Mouse (Mus musculus) T-helper 2 cell (primary cell): Measurements from ENCODE around the gene Got1.

ENCODE experiments used
- in situ Hi-C: fragments of 300-600 bp; cut with MboI, MseI; formaldehyde crosslinking; loops from one replicate; pipeline ENCODE4 v1.15.1; 2025; ENCODE audit warnings: high pct_unique_total_duplicates

Gene Got1

GRCm38 (mm10) chr19:43487429-43487828, 37.0 kb downstream of the Got1 start:
- in situ Hi-C loops: loop anchor here (25.0 kb wide), 1 partner anchor 700 kb away; the partner anchor contains the start of gene Hps1

GRCm38 (mm10) chr19:43480512-43480911, 43.9 kb downstream of the Got1 start:
- in situ Hi-C loops: loop anchor here (25.0 kb wide), 1 partner anchor 693 kb away; the partner anchor contains the start of gene Hps1

GRCm38 (mm10) chr19:43479431-43479830, 45.0 kb downstream of the Got1 start:
- in situ Hi-C loops: loop anchor here (25.0 kb wide), 1 partner anchor 692 kb away; the partner anchor contains the start of gene Hps1

- in situ Hi-C loops: loop anchor here (25.0 kb wide), 1 partner anchor 692 kb away; the partner anchor contains the start of gene Hps1
Measured at GRCm38 (mm10) chr19:43478891-43479290, 45.5 kb downstream of the Got1 start.

GRCm38 (mm10) chr19:43477436-43477835, 47.0 kb downstream of the Got1 start:
- in situ Hi-C loops: loop anchor here (25.0 kb wide), 1 partner anchor 690 kb away; the partner anchor contains the start of gene Hps1

- in situ Hi-C loops: loop anchor here (25.0 kb wide), 1 partner anchor 689 kb away; the partner anchor contains the start of gene Hps1
Measured at GRCm38 (mm10) chr19:43476063-43476462, 48.3 kb downstream of the Got1 start.

- in situ Hi-C loops: loop anchor here (25.0 kb wide), 1 partner anchor 688 kb away; the partner anchor contains the start of gene Hps1
Measured at GRCm38 (mm10) chr19:43475642-43476041, 48.8 kb downstream of the Got1 start.

GRCm38 (mm10) chr19:43472781-43473180, 51.6 kb downstream of the Got1 start:
- in situ Hi-C loops: no loop called here

- in situ Hi-C loops: no loop called here
Measured at GRCm38 (mm10) chr19:43472331-43472730, 52.1 kb downstream of the Got1 start.

GRCm38 (mm10) chr19:43469333-43469732, 55.1 kb downstream of the Got1 start:
- in situ Hi-C loops: no loop called here

- in situ Hi-C loops: no loop called here
Measured at GRCm38 (mm10) chr19:43467927-43468685, 56.3 kb downstream of the Got1 start.

GRCm38 (mm10) chr19:43465601-43466255, 58.7 kb downstream of the Got1 start:
- in situ Hi-C loops: no loop called here

GRCm38 (mm10) chr19:43465076-43465475, 59.3 kb downstream of the Got1 start:
- in situ Hi-C loops: no loop called here

- in situ Hi-C loops: no loop called here
Measured at GRCm38 (mm10) chr19:43464294-43464687, 60.1 kb downstream of the Got1 start.

- in situ Hi-C loops: no loop called here
Measured at GRCm38 (mm10) chr19:43463546-43464293, 60.7 kb downstream of the Got1 start.

- in situ Hi-C loops: no loop called here
Measured at GRCm38 (mm10) chr19:43462141-43462540, 62.3 kb downstream of the Got1 start.

GRCm38 (mm10) chr19:43460481-43460880, 63.9 kb downstream of the Got1 start:
- in situ Hi-C loops: no loop called here

- in situ Hi-C loops: no loop called here
Measured at GRCm38 (mm10) chr19:43459948-43460347, 64.5 kb downstream of the Got1 start.

- in situ Hi-C loops: no loop called here
Measured at GRCm38 (mm10) chr19:43453025-43453424, 71.4 kb downstream of the Got1 start.

GRCm38 (mm10) chr19:43452176-43452575, 72.2 kb downstream of the Got1 start:
- in situ Hi-C loops: no loop called here

- in situ Hi-C loops: no loop called here
Measured at GRCm38 (mm10) chr19:43451563-43451962, 72.8 kb downstream of the Got1 start.
